Mouse (Mus musculus) heart, embryonic 15.5 days (tissue): Measurements from ENCODE around the gene Nags. TPM values are rescaled to one million over a fixed set of nuclear protein-coding genes. Genes with fewer than 3 reads are reported as not detected.
A peak's percentile ranks its signal among the peaks of the same experiment; 100 is the strongest.
"Not testable (repeated sequence)": the region's sequence is repeated elsewhere in the genome, so short reads cannot be mapped to it uniquely, and the experiment has no call there.

Source experiments
- ATAC-seq: fragments of 200-750 bp; cut with Nextera tagmentation; replicated peaks from 2 replicates; pipeline ENCODE4 v1.8.0; 2017; ENCODE audit warnings: low read depth, moderate TSS enrichment; ENCODE audit not compliant: insufficient number of reproducible peaks, insufficient read depth, low FRiP score
- H3K27ac ChIP-seq: fragments of 300-500 bp; sonication (generic); 2 replicates; pipeline ENCODE4 v1.5.1; 2015; ENCODE audit warnings: mild to moderate bottlenecking, inconsistent platforms
- H3K27me3 ChIP-seq: fragments of 300-500 bp; sonication (generic); 2 replicates; pipeline ENCODE4 v1.6.1; 2015; ENCODE audit warnings: inconsistent platforms
- H3K36me3 ChIP-seq: fragments of 300-500 bp; sonication (generic); 2 replicates; pipeline ENCODE4 v1.6.1; 2015; ENCODE audit warnings: mild to moderate bottlenecking, inconsistent platforms
- H3K4me1 ChIP-seq: fragments of 300-500 bp; sonication (generic); replicated peaks from 2 replicates; pipeline ENCODE4 v1.6.1; 2015; ENCODE audit warnings: inconsistent platforms
- H3K4me2 ChIP-seq: fragments of 300-500 bp; sonication (generic); 2 replicates; pipeline ENCODE4 v1.6.1; 2015; ENCODE audit warnings: inconsistent platforms, mild to moderate bottlenecking, moderate library complexity
- H3K4me3 ChIP-seq: fragments of 300-500 bp; sonication (generic); 2 replicates; pipeline ENCODE4 v1.5.1; 2015; ENCODE audit warnings: mild to moderate bottlenecking, inconsistent platforms
- H3K9ac ChIP-seq: fragments of 300-500 bp; sonication (generic); 2 replicates; pipeline ENCODE4 v1.6.1; 2015; ENCODE audit warnings: mild to moderate bottlenecking, inconsistent platforms
- H3K9me3 ChIP-seq: fragments of 300-500 bp; sonication (generic); replicated peaks from 2 replicates; pipeline ENCODE4 v1.6.1; 2016; ENCODE audit warnings: inconsistent platforms
- WGBS: fragments of 180-500 bp; shearing (Covaris S2); methylation state at CpG from one replicate; pipeline ENCODE4 v1.1.7; 2015; ENCODE audit warnings: mixed read lengths; 5-methylcytosine and 5-hydroxymethylcytosine counted together
- polyA plus RNA-seq: library from polyadenylated mRNA; unstranded; fragments of >200 nt; fragmentation: Nextera tagmentation; extraction: Ambion mirVana; gene quantifications from 2 replicates; pipeline ENCODE4 v1.2.1, GENCODE M21; 2015

Nags gene
- polyA plus RNA-seq, 1 experiment from 2014 or later: not detected

DNA sequence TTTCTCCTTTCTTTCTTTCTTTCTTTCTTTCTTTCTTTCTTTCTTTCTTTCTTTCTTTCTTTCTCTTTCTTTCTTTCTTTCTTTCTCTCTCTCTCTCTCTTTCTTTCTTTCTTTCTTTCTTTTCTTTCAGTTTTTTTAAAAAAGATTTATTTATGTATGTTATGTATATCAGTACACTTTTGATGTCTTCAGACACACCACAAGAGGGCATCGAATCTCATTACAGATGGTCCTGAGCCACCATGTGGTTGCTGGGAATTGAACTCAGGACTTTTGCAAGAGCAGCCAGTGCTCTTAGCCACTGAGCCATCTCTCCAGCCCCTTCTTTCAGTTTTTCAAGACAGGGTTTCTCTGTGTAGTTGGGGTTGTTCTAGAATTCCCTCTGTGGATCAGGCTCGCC lies 12.7 kb downstream of the Nags start:
- H3K4me2 ChIP-seq, H3K9me3 ChIP-seq, ATAC-seq, H3K27ac ChIP-seq, H3K9ac ChIP-seq, H3K4me3 ChIP-seq, H3K27me3 ChIP-seq, H3K4me1 ChIP-seq: not testable (repeated sequence)
- H3K36me3 ChIP-seq: peaks cover 27% of the 10 kb centered on the region
- 73% methylated on average over 2 of the region's 2 CpGs for WGBS

DNA sequence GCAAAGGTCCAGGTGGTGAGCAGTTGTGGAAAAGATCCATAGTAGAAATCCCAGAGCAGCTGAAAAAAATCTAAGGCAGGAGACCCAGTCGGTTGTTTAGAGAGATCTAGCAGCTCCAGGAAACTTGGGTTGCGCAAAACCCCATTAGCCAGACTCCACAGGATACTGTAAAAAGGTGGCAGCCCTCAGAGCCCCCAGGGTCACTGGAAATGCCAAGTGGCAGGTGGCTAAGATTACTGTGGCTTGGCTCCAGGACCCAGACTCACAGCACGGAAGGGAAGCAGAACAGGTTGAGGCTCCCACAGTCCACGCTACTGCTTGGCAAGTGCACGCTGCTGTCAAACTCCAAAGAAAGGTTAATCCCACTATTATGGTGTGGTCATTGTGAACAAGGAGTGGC lies 14.5 kb downstream of the Nags start:
- peaks cover 30% of the 10 kb centered on the region for H3K36me3 ChIP-seq
- H3K9me3 ChIP-seq: no peaks in the 10 kb centered on the region
- WGBS: 76% methylated on average over 5 of the region's 5 CpGs
- H3K4me3 ChIP-seq: no peak overlapping the region
- no peak overlapping the region for H3K27ac ChIP-seq
- no peak for ATAC-seq
- H3K9ac ChIP-seq: no peak overlapping the region
- H3K27me3 ChIP-seq: no peaks in the 10 kb centered on the region
- peaks cover 8% of the 10 kb centered on the region for H3K4me1 ChIP-seq
- H3K4me2 ChIP-seq: no peak overlapping the region

- H3K4me2 ChIP-seq: no peak overlapping the region
- no peaks in the 10 kb centered on the region for H3K9me3 ChIP-seq
- no peak overlapping the region for H3K27ac ChIP-seq
- no peak overlapping the region for H3K9ac ChIP-seq
- H3K4me1 ChIP-seq: 0 out of 2 replicates have a peak, but pooled peaks cover 3% of the 10 kb centered on the region
- H3K27me3 ChIP-seq: no peaks in the 10 kb centered on the region
- peaks cover 61% of the 10 kb centered on the region for H3K36me3 ChIP-seq
- H3K4me3 ChIP-seq: no peak overlapping the region
- WGBS: 60% methylated on average over 6 of the region's 6 CpGs
- no peak for ATAC-seq
Observed at GRCm38 (mm10) chr11:102165971-102166722, 20.8 kb downstream of the Nags start.

GRCm38 (mm10) chr11:102167539-102167938 lies 22.2 kb downstream of the Nags start:
- Histone ChIP-seq H3K4me2 (no peak overlapping the region), H3K27me3 (no peaks in the 10 kb centered on the region), H3K36me3 (peaks cover 53% of the 10 kb centered on the region), H3K4me3 (no peak overlapping the region), H3K9me3 (no peaks in the 10 kb centered on the region), H3K9ac (no peak overlapping the region), H3K27ac (no peak overlapping the region), H3K4me1 (0 out of 2 replicates have a peak, but pooled peaks cover 3% of the 10 kb centered on the region)
- WGBS: 87% methylated on average over 5 of the region's 5 CpGs
- no peak for ATAC-seq

DNA sequence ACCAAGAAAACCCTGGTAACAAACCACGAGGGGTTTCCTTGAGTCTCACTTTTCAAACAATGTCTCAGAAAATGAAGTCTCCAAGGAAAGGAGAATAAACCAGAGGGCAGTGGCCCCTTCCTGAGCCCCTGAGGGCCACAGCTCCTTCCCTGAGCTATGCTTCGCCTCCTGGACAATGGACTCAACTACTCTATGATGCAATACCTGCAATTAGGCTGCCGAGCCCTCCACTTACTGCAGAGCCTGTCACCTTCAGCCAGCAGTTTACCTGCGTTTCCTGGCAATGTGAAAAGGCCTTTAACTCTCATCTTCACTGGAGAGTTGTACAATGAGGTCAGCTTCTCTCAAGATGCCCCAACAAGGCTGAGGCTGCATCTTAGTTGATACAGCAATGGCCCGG lies 23.4 kb downstream of the Nags start:
- WGBS: 91% methylated on average over 5 of the region's 5 CpGs
- no peaks in the 10 kb centered on the region for H3K27me3 ChIP-seq
- peaks cover 47% of the 10 kb centered on the region for H3K36me3 ChIP-seq
- H3K9me3 ChIP-seq: no peaks in the 10 kb centered on the region
- 0 out of 2 replicates have a peak, but pooled peaks cover 3% of the 10 kb centered on the region for H3K4me1 ChIP-seq
- no peak for ATAC-seq
- H3K9ac ChIP-seq: no peak overlapping the region
- H3K4me2 ChIP-seq: no peak overlapping the region
- H3K27ac ChIP-seq: no peak overlapping the region
- no peak overlapping the region for H3K4me3 ChIP-seq

GRCm38 (mm10) chr11:102179836-102180235 lies 34.5 kb downstream of the Nags start:
- Histone ChIP-seq H3K4me2 (no peak overlapping the region), H3K4me3 (no peak overlapping the region), H3K36me3 (peaks cover 36% of the 10 kb centered on the region), H3K9ac (no peak overlapping the region), H3K9me3 (no peaks in the 10 kb centered on the region), H3K4me1 (peaks cover 11% of the 10 kb centered on the region), H3K27me3 (no peaks in the 10 kb centered on the region), H3K27ac (peak overlapping the region; percentile 0; the same call in 1 of the 2 replicates)
- no peak for ATAC-seq

DNA sequence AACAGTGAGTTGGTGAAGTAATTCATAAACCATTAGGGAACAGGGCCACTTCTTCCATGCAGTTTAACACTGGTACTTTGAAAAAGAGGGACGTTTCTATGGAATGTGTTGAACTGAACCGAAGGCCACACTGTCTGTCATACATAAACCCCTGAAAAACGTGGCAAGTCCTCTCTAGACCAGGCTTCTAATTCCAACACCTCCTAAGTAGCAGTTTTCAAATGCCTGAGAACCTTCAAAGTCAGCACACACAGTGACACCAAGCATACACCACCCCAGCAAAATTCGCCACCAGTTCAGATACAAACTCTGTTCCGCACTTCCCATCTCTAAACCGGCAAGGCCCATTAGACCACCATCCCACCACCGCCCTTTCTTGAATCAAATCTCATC lies 38.9 kb downstream of the Nags start:
- Histone ChIP-seq H3K27ac (peak overlapping the region; percentile 96), H3K9me3 (no peaks in the 10 kb centered on the region), H3K4me2 (peak overlapping the region; percentile 72), H3K9ac (peak overlapping the region; percentile 90), H3K4me3 (peak overlapping the region; percentile 87), H3K27me3 (no peaks in the 10 kb centered on the region), H3K36me3 (peaks cover 18% of the 10 kb centered on the region; the same call in 1 of the 2 replicates), H3K4me1 (peaks cover 15% of the 10 kb centered on the region)
- WGBS: 1% methylated on average over 7 of the region's 7 CpGs
- no peak for ATAC-seq

GRCm38 (mm10) chr11:102184646-102185495 lies 39.6 kb downstream of the Nags start, which contains the start of gene Lsm12:
Gene Lsm12 (minus strand): TSS chr11:102185296.
- WGBS: under 1% methylated on average over 70 of the region's 70 CpGs

GRCm38 (mm10) chr11:102185677-102186076 lies 40.4 kb downstream of the Nags start:
- H3K4me3 ChIP-seq: peak overlapping the region; percentile 87
- ATAC-seq: no peak
- 0 out of 2 replicates have a peak overlapping the region, but pooled peaks have one; percentile 90 for H3K9ac ChIP-seq
- no peaks in the 10 kb centered on the region for H3K27me3 ChIP-seq
- H3K4me1 ChIP-seq: peaks cover 24% of the 10 kb centered on the region
- peaks cover 17% of the 10 kb centered on the region; the same call in 1 of the 2 replicates for H3K36me3 ChIP-seq
- 42% methylated on average over 3 of the region's 3 CpGs for WGBS
- H3K4me2 ChIP-seq: peak overlapping the region; percentile 72
- H3K9me3 ChIP-seq: no peaks in the 10 kb centered on the region
- peak overlapping the region; percentile 96 for H3K27ac ChIP-seq

More at GRCm38 (mm10) chr11:102184646-102185495, 39.6 kb downstream of the Nags start, which contains the start of gene Lsm12:
- peaks cover 16% of the 10 kb centered on the region for H3K4me1 ChIP-seq
- H3K4me3 ChIP-seq: peak within 1 kb of the TSS; percentile 87
- H3K9ac ChIP-seq: peak within 1 kb of the TSS; percentile 90
- peak within 1 kb of the TSS; percentile 72 for H3K4me2 ChIP-seq
- ATAC-seq: peak; percentile 89
- H3K27ac ChIP-seq: peak within 1 kb of the TSS; percentile 96
- no peaks in the 10 kb centered on the region for H3K9me3 ChIP-seq
- peaks cover 18% of the 10 kb centered on the region; the same call in 1 of the 2 replicates for H3K36me3 ChIP-seq
- H3K27me3 ChIP-seq: no peaks in the 10 kb centered on the region

DNA sequence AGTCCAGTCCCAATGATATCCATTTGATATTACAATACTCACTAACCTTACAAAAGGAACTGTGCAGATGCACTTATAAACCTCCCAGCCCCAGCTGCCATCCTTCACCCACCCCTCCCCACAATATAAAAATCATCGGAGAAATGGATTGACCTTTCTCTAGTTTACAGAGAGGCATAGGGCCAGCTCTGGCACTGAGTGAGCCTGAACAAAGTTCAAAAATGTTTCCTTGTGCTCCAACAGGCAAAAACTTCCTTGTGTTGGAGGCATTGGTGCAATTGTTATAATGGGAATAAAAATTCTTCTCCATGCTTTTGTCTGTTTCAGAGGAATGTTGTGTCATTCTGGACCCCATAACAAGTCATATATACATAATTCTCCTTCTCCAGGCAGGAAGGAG lies 40.9 kb downstream of the Nags start:
- Histone ChIP-seq H3K36me3 (peaks cover 12% of the 10 kb centered on the region; the same call in 1 of the 2 replicates), H3K9ac (no peak overlapping the region), H3K4me3 (no peak overlapping the region), H3K9me3 (no peaks in the 10 kb centered on the region), H3K27me3 (no peaks in the 10 kb centered on the region), H3K4me2 (no peak overlapping the region), H3K4me1 (peaks cover 30% of the 10 kb centered on the region), H3K27ac (no peak overlapping the region)
- ATAC-seq: no peak
- WGBS: 75% methylated on average over 1 of the region's 1 CpGs

DNA sequence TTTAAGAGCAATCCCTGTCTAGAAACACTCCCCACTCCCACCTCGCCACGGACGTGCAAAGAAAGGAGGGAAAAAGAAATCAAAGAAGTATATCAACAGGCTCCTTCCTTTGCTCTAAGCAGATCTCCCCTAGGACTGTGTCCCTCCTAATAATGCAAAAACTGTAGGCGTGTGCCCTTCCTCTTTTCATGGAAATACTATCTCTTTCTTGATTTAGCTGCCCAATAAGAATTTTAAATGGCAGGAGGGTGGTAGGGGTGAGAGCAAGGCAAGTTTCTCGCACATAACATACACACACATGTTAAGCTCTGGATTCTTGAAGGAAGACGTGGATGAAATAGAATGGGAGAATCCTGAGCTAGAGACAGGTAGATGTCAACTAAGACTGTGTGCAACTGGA lies 43.7 kb downstream of the Nags start:
- peak overlapping the region; percentile 88 for H3K4me2 ChIP-seq
- ATAC-seq: no peak
- peaks cover 25% of the 10 kb centered on the region for H3K4me1 ChIP-seq
- H3K27ac ChIP-seq: 0 out of 2 replicates have a peak overlapping the region, but pooled peaks have one; percentile 6
- no peaks in the 10 kb centered on the region for H3K27me3 ChIP-seq
- H3K9ac ChIP-seq: peak overlapping the region; percentile 72
- H3K4me3 ChIP-seq: peak overlapping the region; percentile 75
- whole genome bisulfite sequencing: 65% methylated on average over 6 of the region's 6 CpGs
- H3K9me3 ChIP-seq: no peaks in the 10 kb centered on the region
- peaks cover 8% of the 10 kb centered on the region; the same call in 1 of the 2 replicates for H3K36me3 ChIP-seq
